Mouse (Mus musculus): ENCODE measurements around the gene Calr3.

DNA sequence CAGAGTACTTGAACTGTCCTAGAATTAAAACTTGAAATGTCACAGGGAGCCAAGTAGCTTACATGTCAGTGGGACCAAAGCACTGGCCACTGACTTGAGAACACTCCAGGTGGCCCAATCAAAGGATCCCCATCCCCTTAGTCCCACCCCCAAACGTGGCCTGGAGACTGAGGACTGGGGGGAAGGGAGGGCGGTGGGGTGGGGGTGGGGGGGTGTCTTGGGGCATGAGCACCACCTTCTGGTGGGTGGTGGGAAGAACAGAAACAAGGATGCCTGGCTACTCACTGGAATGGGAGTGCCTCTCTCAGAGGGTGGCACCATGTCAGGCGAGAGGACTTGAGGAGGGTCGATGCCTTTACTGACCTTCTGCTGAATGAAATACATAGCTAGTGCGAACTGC is 61.3 kb downstream of the Calr3 start:
- TF ChIP-seq GATA1 (IDR thresholded peaks at IDR 0.05; ENCODE audit: low read length) (no peak), TAL1 (IDR thresholded peaks at IDR 0.05; ENCODE audit: low read length) (no peak)
